Mouse (Mus musculus) stomach, embryonic 15.5 days (tissue): ENCODE data around the gene Creb3l1. TPM values are rescaled to one million over a fixed set of nuclear protein-coding genes. Genes with fewer than 3 reads are reported as not detected.

Source experiments
- microRNA-seq: library from miRNA; unstranded; fragments of <30 nt; microRNA quantifications from one replicate; pipeline ENCODE4, GENCODE M21; 2016
- polyA plus RNA-seq: library from polyadenylated mRNA; unstranded; fragments of >200 nt; fragmentation: Nextera tagmentation; extraction: Ambion mirVana; gene quantifications from 2 replicates; pipeline ENCODE4 v1.2.1, GENCODE M21; 2015

Creb3l1 gene
- polyA plus RNA-seq, 1 experiment from 2014 or later = 20.6 TPM

Small RNAs within 50 kb of the gene (microRNA-seq; reads per million reads assigned to microRNA genes)
- gene Mir6999 = not detected

Other genes with a start within 250 kb of the Creb3l1 start
- gene Chrm4, start 97.3 kb downstream of the Creb3l1 start, polyA plus RNA-seq = 0.21 and 0.27 TPM in 2 replicates
- 587 and 735 TPM in 2 replicates for gene Mdk, start 92.2 kb downstream of the Creb3l1 start, polyA plus RNA-seq
- 0.66 and 0.71 TPM in 2 replicates for gene Gm9821, start 78.8 kb downstream of the Creb3l1 start, polyA plus RNA-seq
- 50.9 and 51.1 TPM in 2 replicates for gene Dgkz, start 48.6 kb downstream of the Creb3l1 start, polyA plus RNA-seq
- 18.8 and 28.2 TPM in 2 replicates for gene Phf21a, start 68.6 kb upstream of the Creb3l1 start, polyA plus RNA-seq